Mouse (Mus musculus) intestine, postnatal 0 days (tissue): ENCODE measurements around the gene D13Ertd608e. TPM values are rescaled to one million over a fixed set of nuclear protein-coding genes. Genes with fewer than 3 reads are reported as not detected.
"Not testable (repeated sequence)": the region's sequence is repeated elsewhere in the genome, so short reads cannot be mapped to it uniquely, and the experiment has no call there.

Source experiments
- ATAC-seq: fragments of 200-750 bp; cut with Nextera tagmentation; 2 replicates; pipeline ENCODE4 v1.8.0; 2017; ENCODE audit warnings: mild to moderate bottlenecking, moderate TSS enrichment, moderate library complexity
- H3K27ac ChIP-seq: fragments of 300-500 bp; sonication (generic); 2 replicates; pipeline ENCODE4 v1.5.1; 2014; ENCODE audit warnings: mild to moderate bottlenecking, low read depth, low read length, moderate library complexity
- H3K27me3 ChIP-seq: fragments of 300-500 bp; sonication (generic); replicated peaks from 2 replicates; pipeline ENCODE4 v1.6.1; 2014; ENCODE audit warnings: low read length, mixed read lengths; ENCODE audit not compliant: control insufficient read depth, insufficient read depth
- H3K36me3 ChIP-seq: fragments of 300-500 bp; sonication (generic); 2 replicates; pipeline ENCODE4 v1.6.1; 2014; ENCODE audit warnings: mild to moderate bottlenecking, moderate library complexity; ENCODE audit not compliant: control insufficient read depth, insufficient read depth
- H3K4me1 ChIP-seq: fragments of 300-500 bp; sonication (generic); replicated peaks from 2 replicates; pipeline ENCODE4 v1.6.1; 2014; ENCODE audit warnings: antibody characterized with exemption, low read length, mixed read lengths; ENCODE audit not compliant: control insufficient read depth, insufficient read depth
- H3K4me2 ChIP-seq: fragments of 300-500 bp; sonication (generic); replicated peaks from 2 replicates; pipeline ENCODE4 v1.6.1; 2014; ENCODE audit warnings: low read depth, mild to moderate bottlenecking, moderate library complexity
- H3K4me3 ChIP-seq: fragments of 300-500 bp; sonication (generic); 2 replicates; pipeline ENCODE4 v1.5.1; 2014; ENCODE audit warnings: low read depth, low read length
- H3K9ac ChIP-seq: fragments of 300-500 bp; sonication (generic); 2 replicates; pipeline ENCODE4 v1.6.1; 2014; ENCODE audit warnings: mild to moderate bottlenecking, low read depth, low read length
- H3K9me3 ChIP-seq: fragments of 300-500 bp; sonication (generic); 2 replicates; pipeline ENCODE4 v1.6.1; 2016; ENCODE audit warnings: mixed run types; ENCODE audit not compliant: control insufficient read depth
- CTCF ChIP-seq: sonication (generic); IDR thresholded peaks from 2 replicates; pipeline ENCODE4 v1.5.1; 2016; ENCODE audit warnings: low read depth, mild to moderate bottlenecking, control low read depth, antibody characterized with exemption, moderate library complexity
- WGBS: fragments of 180-500 bp; shearing (Covaris S2); extraction: QIAGEN DNeasy Blood & Tissue Kit; methylation state at CpG from one replicate; pipeline ENCODE4 v1.1.7; 2014; 5-methylcytosine and 5-hydroxymethylcytosine counted together
- polyA plus RNA-seq: library from polyadenylated mRNA; unstranded; fragments of >200 nt; fragmentation: Nextera tagmentation; extraction: Ambion mirVana; gene quantifications from 2 replicates; pipeline ENCODE4 v1.2.1, GENCODE M21; 2015

D13Ertd608e gene
- polyA plus RNA-seq, 1 experiment from 2014 or later: not detected

DNA sequence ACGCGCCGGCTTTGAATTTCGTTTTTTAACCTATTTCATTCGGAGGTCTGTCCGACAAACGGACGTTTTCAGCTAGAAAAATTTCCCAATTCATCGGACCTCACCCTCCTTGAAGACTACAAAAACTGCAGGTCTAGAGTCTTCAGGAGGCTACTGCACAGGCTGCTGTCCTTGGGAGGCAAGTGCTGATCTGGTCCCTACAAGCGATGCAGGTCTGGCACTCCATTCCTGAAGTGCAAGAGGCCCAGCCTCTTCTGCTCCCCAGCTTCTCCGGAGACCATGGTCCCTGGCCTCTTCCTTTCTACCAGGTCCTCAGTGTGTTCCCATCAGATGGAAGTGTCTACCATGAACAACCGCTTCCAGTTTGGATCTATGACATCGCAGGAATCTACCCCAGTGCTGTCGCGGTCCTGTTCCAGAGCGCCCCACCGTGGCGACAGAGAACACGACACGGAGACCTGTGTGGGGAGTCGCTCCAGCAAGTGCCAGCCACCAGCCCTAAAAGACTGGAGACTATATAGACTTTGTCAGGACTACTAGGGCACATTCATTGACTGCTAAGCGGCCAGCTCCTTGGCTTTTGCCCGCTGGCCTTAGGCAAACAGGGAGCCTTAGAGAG, 2.0 kb downstream of the D13Ertd608e start:
- TF ChIP-seq CTCF: peak; percentile 57
- H3K27me3 ChIP-seq, H3K27ac ChIP-seq, H3K4me3 ChIP-seq, H3K9me3 ChIP-seq, H3K4me1 ChIP-seq, H3K4me2 ChIP-seq, H3K36me3 ChIP-seq, H3K9ac ChIP-seq: not testable (repeated sequence)
- WGBS: 7% methylated on average over 14 of the region's 23 CpGs
- ATAC-seq: peak; percentile 42; the same call in 1 of the 2 replicates

- not testable (repeated sequence) for ATAC-seq, H3K27ac ChIP-seq, H3K36me3 ChIP-seq, H3K4me2 ChIP-seq, H3K9ac ChIP-seq, H3K27me3 ChIP-seq, H3K4me1 ChIP-seq, H3K9me3 ChIP-seq, H3K4me3 ChIP-seq
- WGBS: 21% methylated on average over 6 of the region's 6 CpGs
- TF ChIP-seq CTCF: peak; percentile 49
Observed at GRCm38 (mm10) chr13:119839982-119840381, 4.2 kb downstream of the D13Ertd608e start.

- H3K4me2 ChIP-seq, H3K4me3 ChIP-seq, H3K27ac ChIP-seq, H3K36me3 ChIP-seq, H3K4me1 ChIP-seq, H3K27me3 ChIP-seq, H3K9me3 ChIP-seq, ATAC-seq, H3K9ac ChIP-seq: not testable (repeated sequence)
- no CpG with 5 or more reads among the region's 6 CpGs for WGBS
Observed at GRCm38 (mm10) chr13:119862399-119862798, 26.6 kb downstream of the D13Ertd608e start.

DNA sequence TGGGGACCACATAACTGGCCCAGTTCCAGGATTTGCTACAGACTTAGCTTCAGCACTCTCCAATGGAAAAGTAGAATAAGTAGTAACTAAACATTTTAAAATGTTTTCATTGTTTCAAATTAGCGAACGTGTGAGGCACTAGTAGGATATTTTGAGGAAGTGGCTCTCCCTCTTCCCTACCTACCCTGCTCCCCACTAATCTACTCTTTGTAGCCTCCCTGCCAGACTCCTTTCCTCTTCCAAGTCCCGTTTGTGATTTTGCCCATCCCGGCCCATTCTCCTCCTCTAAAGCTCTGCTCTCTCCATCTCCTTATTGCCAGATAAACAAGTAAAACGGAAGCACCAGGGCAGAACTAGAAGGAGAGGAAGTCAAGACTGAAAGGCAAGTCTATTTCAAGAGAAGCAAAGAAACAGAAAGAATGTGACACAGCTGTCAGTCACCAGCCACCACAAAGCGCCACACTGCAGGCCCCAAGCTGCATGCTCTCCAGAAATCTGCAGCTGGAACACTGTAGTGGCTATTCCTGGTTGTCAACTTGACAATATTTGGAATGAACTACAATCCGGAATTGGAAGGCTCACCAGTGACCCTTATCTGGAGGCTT, 28.7 kb downstream of the D13Ertd608e start:
- H3K27ac ChIP-seq, H3K4me2 ChIP-seq, H3K4me1 ChIP-seq, H3K4me3 ChIP-seq, H3K36me3 ChIP-seq, H3K27me3 ChIP-seq, H3K9ac ChIP-seq, ATAC-seq, H3K9me3 ChIP-seq: not testable (repeated sequence)
- 70% methylated on average over 6 of the region's 7 CpGs for WGBS

GRCm38 (mm10) chr13:119886896-119887295, 51.1 kb downstream of the D13Ertd608e start:
- WGBS: 25% methylated on average over 4 of the region's 4 CpGs
- H3K4me3 ChIP-seq, H3K36me3 ChIP-seq, H3K9ac ChIP-seq, H3K4me2 ChIP-seq, H3K27me3 ChIP-seq, H3K27ac ChIP-seq, H3K9me3 ChIP-seq, H3K4me1 ChIP-seq, ATAC-seq: not testable (repeated sequence)

DNA sequence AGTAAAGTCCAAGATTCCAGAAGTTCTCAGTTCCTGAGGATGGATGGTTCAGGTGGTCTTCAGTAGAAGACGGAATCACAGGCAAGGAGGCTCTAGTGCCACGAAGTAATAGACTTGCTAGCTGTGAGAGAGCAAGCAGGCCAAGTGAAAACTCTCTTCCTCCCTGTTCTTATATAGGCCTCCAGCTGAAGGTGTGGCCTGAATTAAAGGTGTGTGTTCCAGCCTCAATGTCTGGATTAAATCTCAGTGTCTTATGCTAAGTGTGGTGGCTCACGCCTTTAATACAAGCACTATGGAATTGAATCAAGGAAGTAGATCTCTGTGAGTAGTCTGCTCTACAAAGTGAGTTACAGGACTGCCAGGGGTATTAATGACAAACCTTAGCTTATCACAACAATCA, 58.9 kb downstream of the D13Ertd608e start, which contains the start of gene Tcstv1:
Gene Tcstv1, minus strand, starts transcription at position 101 of the 400 bp plus-strand sequence.
- H3K27ac ChIP-seq, H3K9me3 ChIP-seq, ATAC-seq, H3K27me3 ChIP-seq, H3K9ac ChIP-seq, H3K4me2 ChIP-seq, H3K4me1 ChIP-seq, H3K4me3 ChIP-seq, H3K36me3 ChIP-seq: not testable (repeated sequence)
- WGBS: 80% methylated on average over 3 of the region's 3 CpGs

Other genes starting within 250 kb of the D13Ertd608e start
- 1.0 and 1.1 TPM in 2 replicates for gene Ccl28, start 212.2 kb upstream of the D13Ertd608e start, polyA plus RNA-seq
- gene Hmgcs1, start 145.6 kb upstream of the D13Ertd608e start, polyA plus RNA-seq: 54.5 and 63.0 TPM in 2 replicates
- 0.48 and 0.53 TPM in 2 replicates for gene Nim1k, start 80.1 kb upstream of the D13Ertd608e start, polyA plus RNA-seq
- gene Zfp131, start 45.1 kb upstream of the D13Ertd608e start, polyA plus RNA-seq: 12.9 and 15.4 TPM in 2 replicates
- gene AF067063, start 5.8 kb upstream of the D13Ertd608e start, polyA plus RNA-seq: not detected in 2 replicates
- gene Tcstv1, start 58.8 kb downstream of the D13Ertd608e start, polyA plus RNA-seq: not detected in 2 replicates
- gene Gm21761, start 93.3 kb downstream of the D13Ertd608e start, polyA plus RNA-seq: not detected in 2 replicates
- not detected in 2 replicates for gene B020031M17Rik, start 114.8 kb downstream of the D13Ertd608e start, polyA plus RNA-seq
- not detected in 2 replicates for gene Gm36079, start 191.0 kb downstream of the D13Ertd608e start, polyA plus RNA-seq
- gene Gm21188, start 216.2 kb downstream of the D13Ertd608e start, polyA plus RNA-seq: 0.10 TPM in 1 of 2 replicates, not detected in the other